Mouse (Mus musculus): ENCODE data around the gene Rflna.

Rflna gene

DNA sequence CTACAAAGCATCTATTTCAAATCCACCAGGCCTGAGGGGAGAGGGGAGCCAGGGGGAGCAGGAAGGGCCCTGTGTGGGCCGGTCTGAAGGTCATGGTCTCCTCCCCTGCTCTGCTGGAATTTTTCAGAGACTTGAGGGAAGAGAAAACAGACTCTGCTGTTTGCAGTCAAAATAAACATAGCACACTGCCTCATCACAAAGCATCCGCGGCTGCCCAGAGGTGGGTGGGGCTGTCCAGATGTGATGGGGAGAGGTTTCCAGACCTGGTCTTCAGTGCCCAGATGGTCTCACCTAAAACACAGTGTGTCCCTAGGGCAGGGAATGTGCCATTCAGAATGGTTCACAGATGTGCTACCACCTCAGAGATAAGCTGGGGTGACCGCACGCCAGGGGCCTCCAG lies 43.4 kb downstream of the Rflna start:
- intact Hi-C loops (cut with DNase I): no loop called here

- intact Hi-C loops (cut with DNase I): no loop called here
Observed at GRCm38 (mm10) chr5:125049481-125049880, 46.5 kb downstream of the Rflna start.

- intact Hi-C loops (cut with DNase I): no loop called here
Observed at GRCm38 (mm10) chr5:125052237-125052602, 49.2 kb downstream of the Rflna start.

DNA sequence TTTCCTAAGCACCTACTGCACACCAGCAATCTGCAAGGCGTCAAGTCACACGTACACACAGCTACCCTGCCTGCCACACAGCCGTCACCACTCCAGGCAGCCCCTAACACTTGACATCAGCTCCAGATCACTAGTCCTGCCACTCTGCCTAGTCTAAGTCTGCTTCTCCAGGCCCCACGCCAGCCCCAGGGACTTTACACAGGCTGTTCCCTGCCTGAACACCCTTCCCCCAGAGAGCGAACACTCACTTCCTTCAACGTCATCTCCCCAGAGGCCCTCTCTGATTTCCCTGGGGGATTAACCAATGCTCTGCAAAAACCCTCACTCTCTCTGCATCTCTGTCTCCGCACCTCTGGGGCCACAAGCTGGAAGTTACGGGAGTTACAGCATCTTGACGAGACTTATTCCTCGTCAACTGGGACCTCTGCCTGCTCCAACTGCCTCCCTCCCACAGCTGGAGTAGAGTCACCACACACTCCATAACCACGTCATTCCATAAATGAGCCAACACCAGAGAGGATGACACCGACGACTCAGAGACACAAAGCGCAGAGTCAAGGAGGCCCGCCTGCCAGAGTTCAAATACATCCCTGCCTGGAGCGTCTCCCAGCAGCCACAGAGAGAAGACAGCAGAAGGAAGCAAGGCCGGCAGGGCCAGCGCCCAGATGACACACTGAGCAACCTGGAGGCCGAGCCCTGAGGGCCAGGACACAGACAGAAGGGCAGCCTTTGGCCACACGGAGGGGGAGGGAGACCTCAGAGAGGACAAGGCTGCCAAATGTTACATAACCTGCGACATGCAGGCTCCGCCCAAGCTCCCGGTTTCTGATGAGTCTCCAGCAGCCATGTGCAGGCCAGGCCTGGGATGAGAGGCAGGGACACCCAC lies 49.8 kb downstream of the Rflna start:
- intact Hi-C loops (cut with DNase I): no loop called here

GRCm38 (mm10) chr5:125053661-125054060 lies 50.6 kb downstream of the Rflna start:
- intact Hi-C loops (cut with DNase I): no loop called here

GRCm38 (mm10) chr5:125055901-125056300 lies 52.9 kb downstream of the Rflna start:
- intact Hi-C loops (cut with DNase I): no loop called here

GRCm38 (mm10) chr5:125056331-125056695 lies 53.3 kb downstream of the Rflna start:
- intact Hi-C loops (cut with DNase I): no loop called here

DNA sequence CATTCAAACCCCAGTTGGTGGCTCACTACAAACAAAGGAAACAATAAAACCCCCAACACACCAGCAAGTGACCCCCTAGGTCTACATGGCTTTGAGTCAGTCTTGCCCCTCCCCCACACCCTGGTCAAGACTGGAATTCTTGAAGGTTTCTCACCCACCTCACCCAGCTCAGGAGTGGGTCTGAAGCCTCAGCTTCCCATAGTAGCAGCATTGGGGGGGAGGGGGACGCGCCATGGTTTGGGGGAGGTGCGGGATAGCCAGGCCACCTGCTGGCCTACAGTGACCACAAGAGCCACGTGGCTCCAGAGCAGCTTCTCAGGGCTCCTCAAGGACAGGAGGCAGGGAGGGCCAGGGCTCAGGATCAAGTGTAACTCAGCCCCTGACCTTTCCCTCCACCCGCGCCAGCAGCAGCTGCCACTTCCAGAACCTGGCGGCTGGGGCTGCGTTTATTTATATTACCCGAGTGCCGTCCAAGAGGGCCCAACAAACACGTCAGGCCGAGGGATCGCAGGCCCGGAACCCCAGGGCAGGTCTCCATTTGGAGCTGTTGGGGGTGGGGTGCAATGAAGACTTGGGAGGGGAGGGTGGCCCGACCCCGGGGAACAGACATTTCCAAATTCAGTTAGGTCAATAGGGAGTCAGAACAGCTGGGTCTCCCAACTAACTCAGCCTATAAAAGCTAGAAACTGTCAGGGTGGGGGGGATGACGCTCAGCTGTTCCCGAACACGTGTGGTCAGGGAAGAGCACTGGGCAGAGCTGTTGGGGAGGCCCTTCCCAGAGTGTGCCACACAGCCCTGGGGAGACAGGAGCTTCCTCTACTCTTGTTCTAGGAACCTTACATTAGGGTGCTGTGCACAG lies 53.9 kb downstream of the Rflna start:
- intact Hi-C loops (cut with DNase I): no loop called here

- intact Hi-C loops (cut with DNase I): no loop called here
Observed at GRCm38 (mm10) chr5:125057555-125058266, 54.7 kb downstream of the Rflna start.

DNA sequence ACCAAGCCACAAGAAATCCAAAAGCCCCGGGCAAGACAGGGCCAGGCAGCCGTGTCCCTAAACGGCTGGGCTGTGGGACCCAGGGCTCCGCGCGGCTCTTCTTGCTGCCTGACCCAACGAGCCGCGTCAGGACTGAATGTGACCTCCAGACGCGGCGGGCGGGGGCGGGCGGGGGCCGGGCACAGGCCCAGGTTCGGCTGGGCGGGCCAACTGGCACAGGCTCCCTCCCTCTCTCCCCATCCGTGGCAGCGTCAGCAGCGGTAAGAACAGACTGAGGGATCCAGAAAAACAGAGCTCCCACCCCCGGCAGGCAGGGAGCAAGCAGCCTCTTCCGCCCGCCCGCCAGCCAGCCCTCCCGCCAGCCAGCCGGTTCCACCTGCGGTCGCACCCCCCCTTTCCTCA lies 55.2 kb downstream of the Rflna start:
- intact Hi-C loops (cut with DNase I): no loop called here
